ENCODE assay signal across 8 mouse cellular contexts in genomic region chr3:96559911-96560850, GRCm38 (mm10). TPM values are rescaled to one million over a fixed set of nuclear protein-coding genes. Genes with fewer than 3 reads are reported as not detected.
DNase-seq lines count a peak whose midpoint lies in the region; ATAC-seq lines count a peak whose summit lies in the region.

No protein-coding gene starts in this region.

- H3K4me3 ChIP-seq in embryonic facial prominence, embryonic 12.5 days, result peak overlapping the region; percentile 79
- H3K4me3 ChIP-seq in hindbrain, embryonic 11.5 days (ENCODE audit: low read depth, low read length), result peak overlapping the region; percentile 75
- peak overlapping the region; percentile 75 for H3K4me3 ChIP-seq in liver, embryonic 15.5 days (replicated peaks)

- peak overlapping the region; percentile 81 for H3K9ac ChIP-seq in embryonic facial prominence, embryonic 12.5 days
- H3K9ac ChIP-seq in hindbrain, embryonic 11.5 days (ENCODE audit: low read depth, low read length), result peak overlapping the region; percentile 23; the same call in 1 of the 2 replicates
- H3K9ac ChIP-seq in liver, embryonic 15.5 days, result peak overlapping the region; percentile 87

- ATAC-seq in embryonic facial prominence, embryonic 12.5 days (ENCODE audit: insufficient number of reproducible peaks, insufficient read depth, low FRiP score, low TSS enrichment), result no peak
- no peak for ATAC-seq in hindbrain, embryonic 11.5 days (ENCODE audit: low FRiP score)
- ATAC-seq in liver, embryonic 15.5 days (ENCODE audit: insufficient read depth), result no peak
- ATAC-seq in monocyte, adult 5-6 weeks (replicated peaks; ENCODE audit: insufficient number of reproducible peaks, low FRiP score, low TSS enrichment, poor library complexity, severe bottlenecking), result no peak

- H3K4me2 ChIP-seq in embryonic facial prominence, embryonic 12.5 days (replicated peaks), result peak overlapping the region; percentile 79
- peak overlapping the region; percentile 65 for H3K4me2 ChIP-seq in hindbrain, embryonic 11.5 days (replicated peaks; ENCODE audit: low read depth, low read length)
- peak overlapping the region; percentile 84 for H3K4me2 ChIP-seq in liver, embryonic 15.5 days

- H3K9me3 ChIP-seq in embryonic facial prominence, embryonic 12.5 days, result no peaks in the 10 kb centered on the region
- H3K9me3 ChIP-seq in hindbrain, embryonic 11.5 days (ENCODE audit: control insufficient read depth, low read length), result no peaks in the 10 kb centered on the region
- H3K9me3 ChIP-seq in liver, embryonic 15.5 days (replicated peaks), result no peaks in the 10 kb centered on the region

- H3K27me3 ChIP-seq in embryonic facial prominence, embryonic 12.5 days, result no peaks in the 10 kb centered on the region
- H3K27me3 ChIP-seq in hindbrain, embryonic 11.5 days (ENCODE audit: control insufficient read depth, insufficient read depth, low read length), result no peaks in the 10 kb centered on the region
- H3K27me3 ChIP-seq in liver, embryonic 15.5 days, result no peaks in the 10 kb centered on the region

- H3K36me3 ChIP-seq in embryonic facial prominence, embryonic 12.5 days, result peaks cover 21% of the 10 kb centered on the region
- no peaks in the 10 kb centered on the region for H3K36me3 ChIP-seq in hindbrain, embryonic 11.5 days (ENCODE audit: control insufficient read depth, insufficient read depth, low read length)
- peaks cover 26% of the 10 kb centered on the region for H3K36me3 ChIP-seq in liver, embryonic 15.5 days (replicated peaks)

- WGBS in embryonic facial prominence, embryonic 12.5 days, result 90% methylated on average over 23 of the region's 23 CpGs
- 87% methylated on average over 23 of the region's 23 CpGs for WGBS in hindbrain, embryonic 11.5 days
- WGBS in liver, embryonic 15.5 days (ENCODE audit: insufficient replicate concordance), result 38% methylated on average over 23 of the region's 23 CpGs

- H3K4me1 ChIP-seq in embryonic facial prominence, embryonic 12.5 days, result peaks cover 43% of the 10 kb centered on the region
- no peaks in the 10 kb centered on the region; the same call in 1 of the 2 replicates for H3K4me1 ChIP-seq in hindbrain, embryonic 11.5 days (replicated peaks; ENCODE audit: control insufficient read depth, insufficient read depth, low read length)
- peaks cover 68% of the 10 kb centered on the region for H3K4me1 ChIP-seq in liver, embryonic 15.5 days (replicated peaks)

- H3K27ac ChIP-seq in embryonic facial prominence, embryonic 12.5 days, result no peak overlapping the region
- H3K27ac ChIP-seq in hindbrain, embryonic 11.5 days (ENCODE audit: low read depth, low read length), result no peak overlapping the region
- peak overlapping the region; percentile 89; the same call in 1 of the 2 replicates for H3K27ac ChIP-seq in liver, embryonic 15.5 days (replicated peaks)

- peak; percentile 64 for DNase-seq in adrenal gland, postnatal 10 days
- DNase-seq in adrenal gland, adult 2 months, result no peak
- no peak for DNase-seq in hindbrain, embryonic 11.5 days (ENCODE audit: low spot score)
- no peak for DNase-seq in embryo, embryonic 11 days
- no peak for DNase-seq in spleen, postnatal 14 days (ENCODE audit: low spot score in 2 of 2)

RNA-seq across cellular contexts. Expression of gene Txnip, which starts 2.4 kb away (rescaled TPM):
- 100 to 1,000 TPM; 601 to 945 TPM for total RNA-seq in adrenal gland, postnatal 10 days (2021)
- 100 to 1,000 TPM; 421 to 430 TPM for total RNA-seq in adrenal gland, adult 2 months (2021)
- polyA plus RNA-seq in adrenal gland, adult 2 months (2012; rRNA removed), result 390 and 481 TPM in 2 replicates
- polyA plus RNA-seq in embryonic facial prominence, embryonic 12.5 days (2016; fragmentation: Nextera tagmentation; extraction: Ambion mirVana), result 75.8 and 80.8 TPM in 2 replicates
- polyA plus RNA-seq in hindbrain, embryonic 11.5 days (2014; fragmentation: Nextera tagmentation; extraction: Ambion mirVana), result 48.9 and 53.4 TPM in 2 replicates
- polyA plus RNA-seq in liver, embryonic 15.5 days (2015; fragmentation: Nextera tagmentation; extraction: Ambion mirVana), result 42.8 and 46.8 TPM in 2 replicates
- total RNA-seq in monocyte, adult 5-6 weeks (2017), result 575 to 636 TPM (median 578 TPM) in 3 replicates

RNA-seq across cellular contexts. Expression of gene Gm16253, which starts 16.6 kb away (rescaled TPM):
- total RNA-seq in adrenal gland, postnatal 10 days (2021), result under 1 TPM in 1 of 2 experiments, not detected in 1; 0.61 TPM
- total RNA-seq in adrenal gland, adult 2 months (2021), result not detected
- polyA plus RNA-seq in adrenal gland, adult 2 months (2012; rRNA removed), result not detected in 2 replicates
- 2.1 and 2.4 TPM in 2 replicates for polyA plus RNA-seq in embryonic facial prominence, embryonic 12.5 days (2016; fragmentation: Nextera tagmentation; extraction: Ambion mirVana)
- 0.46 and 0.70 TPM in 2 replicates for polyA plus RNA-seq in hindbrain, embryonic 11.5 days (2014; fragmentation: Nextera tagmentation; extraction: Ambion mirVana)
- 0.17 and 0.23 TPM in 2 replicates for polyA plus RNA-seq in liver, embryonic 15.5 days (2015; fragmentation: Nextera tagmentation; extraction: Ambion mirVana)
- not detected in 3 replicates for total RNA-seq in monocyte, adult 5-6 weeks (2017)

RNA-seq across cellular contexts. Expression of gene Polr3gl, which starts 33.8 kb away (rescaled TPM):
- 10 to 100 TPM; 29.3 to 34.3 TPM for total RNA-seq in adrenal gland, postnatal 10 days (2021)
- total RNA-seq in adrenal gland, adult 2 months (2021), result 10 to 100 TPM; 32.5 to 38.5 TPM
- polyA plus RNA-seq in adrenal gland, adult 2 months (2012; rRNA removed), result 19.9 and 21.4 TPM in 2 replicates
- polyA plus RNA-seq in embryonic facial prominence, embryonic 12.5 days (2016; fragmentation: Nextera tagmentation; extraction: Ambion mirVana), result 49.8 and 52.1 TPM in 2 replicates
- polyA plus RNA-seq in hindbrain, embryonic 11.5 days (2014; fragmentation: Nextera tagmentation; extraction: Ambion mirVana), result 15.4 and 16.6 TPM in 2 replicates
- 10.9 and 11.7 TPM in 2 replicates for polyA plus RNA-seq in liver, embryonic 15.5 days (2015; fragmentation: Nextera tagmentation; extraction: Ambion mirVana)
- total RNA-seq in monocyte, adult 5-6 weeks (2017), result 75.3 to 86.8 TPM (median 84.0 TPM) in 3 replicates

RNA-seq across cellular contexts. Expression of gene Hfe2, which starts 35.2 kb away (rescaled TPM):
- total RNA-seq in adrenal gland, postnatal 10 days (2021), result 10 to 100 TPM; 14.0 to 29.6 TPM
- under 1 TPM in 1 of 2 experiments, not detected in 1; 0.23 TPM for total RNA-seq in adrenal gland, adult 2 months (2021)
- 0.11 and 0.31 TPM in 2 replicates for polyA plus RNA-seq in adrenal gland, adult 2 months (2012; rRNA removed)
- 3.2 and 4.0 TPM in 2 replicates for polyA plus RNA-seq in embryonic facial prominence, embryonic 12.5 days (2016; fragmentation: Nextera tagmentation; extraction: Ambion mirVana)
- polyA plus RNA-seq in hindbrain, embryonic 11.5 days (2014; fragmentation: Nextera tagmentation; extraction: Ambion mirVana), result 1.5 and 1.6 TPM in 2 replicates
- 7.1 and 8.5 TPM in 2 replicates for polyA plus RNA-seq in liver, embryonic 15.5 days (2015; fragmentation: Nextera tagmentation; extraction: Ambion mirVana)
- 0.64 TPM in 1 of 3 replicates, not detected in the others for total RNA-seq in monocyte, adult 5-6 weeks (2017)

RNA-seq across cellular contexts. Expression of gene Ankrd34a, which starts 36.3 kb away (rescaled TPM):
- total RNA-seq in adrenal gland, postnatal 10 days (2021), result under 1 TPM; 0.54 to 0.55 TPM
- total RNA-seq in adrenal gland, adult 2 months (2021), result 1 to 10 TPM in 1 of 2 experiments, under 1 TPM in 1; 0.75 to 2.3 TPM
- polyA plus RNA-seq in adrenal gland, adult 2 months (2012; rRNA removed), result 1.8 and 2.0 TPM in 2 replicates
- polyA plus RNA-seq in embryonic facial prominence, embryonic 12.5 days (2016; fragmentation: Nextera tagmentation; extraction: Ambion mirVana), result 2.1 and 2.3 TPM in 2 replicates
- polyA plus RNA-seq in hindbrain, embryonic 11.5 days (2014; fragmentation: Nextera tagmentation; extraction: Ambion mirVana), result 2.0 and 2.4 TPM in 2 replicates
- polyA plus RNA-seq in liver, embryonic 15.5 days (2015; fragmentation: Nextera tagmentation; extraction: Ambion mirVana), result 0.12 and 0.15 TPM in 2 replicates
- not detected in 3 replicates for total RNA-seq in monocyte, adult 5-6 weeks (2017)

Comparison
In these comparisons a context has a peak if more than half of its experiments do, and no peak if none do; other contexts are left out.
1. H3K9ac ChIP-seq: peak in every context shown above with its lines; median percentile 87 in liver, embryonic 15.5 days; 81 in embryonic facial prominence, embryonic 12.5 days; 23 in hindbrain, embryonic 11.5 days.